Mouse (Mus musculus): Measurements from ENCODE around the gene Cdk1. TPM values are rescaled to one million over a fixed set of nuclear protein-coding genes. Genes with fewer than 3 reads are reported as not detected.

The Cdk1 gene
- total RNA-seq, 2 experiments from 2014 or later, result 2.6 to 3.3 TPM

DNA sequence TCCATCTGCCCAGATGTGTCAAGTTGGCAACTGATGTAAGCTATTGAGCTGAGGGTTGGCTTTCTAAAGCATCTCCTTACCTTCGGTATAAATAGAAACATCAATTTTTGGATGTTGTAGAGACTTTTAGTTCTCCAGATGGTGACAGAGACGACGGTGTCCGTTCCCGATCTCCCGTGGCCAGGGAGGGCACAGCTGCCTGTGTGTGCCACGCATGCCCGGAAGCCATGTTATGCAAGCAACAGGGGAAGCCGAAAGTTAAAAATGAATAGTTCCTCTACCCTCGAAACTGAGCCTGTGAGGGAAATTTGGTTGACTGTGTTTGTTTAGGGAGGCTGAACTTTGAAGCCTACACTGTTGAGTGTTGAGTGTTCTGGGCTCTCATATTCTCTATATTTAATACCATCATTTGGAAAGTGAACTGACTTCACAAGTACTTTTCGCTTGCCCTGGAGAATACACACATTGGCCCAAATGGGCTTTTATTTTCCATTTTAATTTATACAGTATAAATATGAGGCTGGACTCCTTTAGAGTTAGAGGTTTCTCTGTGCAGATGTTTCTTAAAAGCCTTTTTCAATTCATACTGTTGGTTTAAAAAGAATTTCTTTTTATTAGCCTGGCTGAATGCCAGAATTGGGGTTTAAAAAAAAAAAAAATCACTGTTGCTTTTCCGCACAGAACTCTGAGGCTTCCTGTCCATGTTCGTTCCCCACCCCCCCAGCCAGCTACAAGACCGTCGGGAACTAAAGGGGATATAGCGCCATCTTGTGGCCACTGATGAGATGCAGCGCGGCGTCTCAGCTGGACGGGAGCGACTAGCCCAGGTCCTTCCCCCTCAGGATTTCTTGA lies 31.8 kb downstream of the Cdk1 start:
- DNase-seq (ENCODE audit: low spot score in 2 of 2), result peak; percentile 83 to 87
- intact Hi-C loops (cut with DNase I), result loop anchor here (5.0 kb wide), 1 partner anchor 134 kb away; no protein-coding TSS in a partner anchor

DNA sequence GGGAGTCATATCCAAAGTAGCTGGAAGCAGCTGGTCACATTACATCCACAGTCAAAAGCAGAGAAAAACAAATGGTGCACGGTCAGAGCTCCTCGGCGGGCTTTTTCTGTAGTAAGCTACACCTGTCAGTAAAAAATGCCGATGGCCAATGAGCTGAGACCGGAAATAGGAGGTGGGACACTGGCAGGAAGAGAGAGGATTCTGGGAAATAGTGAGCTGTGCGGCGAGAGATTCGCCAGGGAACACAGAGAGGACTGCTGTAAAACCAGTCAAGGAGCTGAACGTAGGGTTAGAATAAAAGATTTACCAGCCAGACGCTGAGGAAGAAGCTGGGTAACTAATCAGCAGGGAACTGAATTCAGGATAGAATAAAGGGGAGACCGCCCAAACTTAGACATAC lies 34.2 kb downstream of the Cdk1 start:
- DNase-seq (ENCODE audit: low spot score in 2 of 2), result no peak
- intact Hi-C loops (cut with DNase I), result no loop called here

GRCm38 (mm10) chr10:69313944-69314343 lies 38.8 kb downstream of the Cdk1 start:
- intact Hi-C loops (cut with DNase I), result no loop called here
- no peak for DNase-seq (ENCODE audit: low spot score in 2 of 2)

DNA sequence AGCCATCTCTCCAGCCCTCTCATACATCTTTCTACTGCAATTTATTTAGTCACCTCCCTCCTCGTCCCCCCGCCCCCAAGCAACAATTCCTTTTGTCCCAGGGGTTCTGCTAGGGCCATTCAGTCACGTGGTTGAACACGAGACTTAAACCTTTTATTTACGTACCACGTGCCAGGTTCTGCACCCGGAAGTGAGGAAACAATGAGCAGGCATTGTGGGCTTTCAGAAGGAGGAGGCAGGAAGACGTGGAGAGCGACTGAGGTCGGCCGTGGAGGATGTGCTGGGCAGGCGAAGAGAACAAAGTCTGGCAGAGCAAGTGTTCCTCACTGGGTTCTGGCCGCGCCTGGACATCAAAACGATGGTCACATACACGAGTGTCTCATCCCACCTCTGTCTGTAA lies 40.9 kb downstream of the Cdk1 start:
- intact Hi-C loops (cut with DNase I), result no loop called here

GRCm38 (mm10) chr10:69309109-69309508 lies 43.6 kb downstream of the Cdk1 start:
- no peak for DNase-seq (ENCODE audit: low spot score in 2 of 2)
- intact Hi-C loops (cut with DNase I), result no loop called here

More for the DNA sequence above, 40.9 kb downstream of the Cdk1 start:
- DNase-seq (ENCODE audit: low spot score in 2 of 2), result no peak

DNA sequence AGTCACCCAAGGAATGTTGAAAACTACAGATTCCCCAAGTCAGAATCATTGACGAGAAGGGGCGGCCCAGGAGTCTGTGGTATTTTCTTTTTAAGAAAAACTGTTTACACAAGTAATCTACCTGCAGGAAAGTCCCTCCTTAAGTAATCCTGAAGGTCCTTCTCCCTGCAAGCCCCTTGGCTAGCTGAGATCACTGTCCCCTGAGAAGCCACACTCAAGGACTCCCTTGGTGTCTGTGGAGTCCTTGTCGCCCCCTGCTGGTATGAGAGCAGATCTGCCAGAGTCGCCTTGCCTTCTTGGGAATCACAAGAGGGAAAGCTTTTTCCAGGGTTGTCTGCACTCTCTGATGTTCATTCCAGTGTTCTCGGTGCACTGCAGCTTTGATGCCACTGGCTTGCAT lies 45.7 kb downstream of the Cdk1 start:
- intact Hi-C loops (cut with DNase I), result loop anchor here (2.0 kb wide), 1 partner anchor 120 kb away; no protein-coding TSS in a partner anchor

GRCm38 (mm10) chr10:69306205-69306604 lies 46.5 kb downstream of the Cdk1 start:
- intact Hi-C loops (cut with DNase I), result loop anchor here (2.0 kb wide), 1 partner anchor 119 kb away; no protein-coding TSS in a partner anchor
- DNase-seq (ENCODE audit: low spot score in 2 of 2), result peak; percentile 27 to 46

More for the DNA sequence above, 45.7 kb downstream of the Cdk1 start:
- peak; percentile 54 to 68 for DNase-seq (ENCODE audit: low spot score in 2 of 2)

- intact Hi-C loops (cut with DNase I), result no loop called here
- no peak for DNase-seq (ENCODE audit: low spot score in 2 of 2)
These were observed 47.1 kb downstream of the Cdk1 start for GRCm38 (mm10) chr10:69305600-69305999.

- DNase-seq (ENCODE audit: low spot score in 2 of 2), result no peak
- intact Hi-C loops (cut with DNase I), result no loop called here
These were observed 47.9 kb downstream of the Cdk1 start for GRCm38 (mm10) chr10:69304819-69305218.

GRCm38 (mm10) chr10:69302667-69303066 lies 50.1 kb downstream of the Cdk1 start:
- DNase-seq (ENCODE audit: low spot score in 2 of 2), result no peak
- intact Hi-C loops (cut with DNase I), result no loop called here

DNA sequence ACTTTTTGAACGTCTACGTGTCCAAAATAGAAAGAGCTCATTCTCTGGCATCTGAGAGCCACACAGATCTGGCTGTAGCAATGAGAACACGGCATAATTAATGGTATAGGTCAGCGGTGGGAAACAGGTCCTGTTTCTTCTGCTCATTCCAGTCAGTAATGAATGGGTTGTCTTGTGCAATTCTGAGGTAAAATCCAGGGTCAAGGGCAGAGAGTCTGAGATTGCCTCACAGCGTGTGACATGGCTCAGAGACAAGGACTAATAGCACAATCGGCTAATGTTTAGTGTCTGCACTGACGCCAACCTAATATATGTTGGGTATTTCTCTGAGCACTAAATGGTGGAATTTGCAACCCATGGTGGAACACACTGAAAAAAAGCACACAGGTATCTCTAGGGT lies 52.8 kb downstream of the Cdk1 start:
- intact Hi-C loops (cut with DNase I), result no loop called here
- DNase-seq (ENCODE audit: low spot score in 2 of 2), result no peak

GRCm38 (mm10) chr10:69295919-69296318 lies 56.8 kb downstream of the Cdk1 start:
- DNase-seq (ENCODE audit: low spot score in 2 of 2), result no peak
- intact Hi-C loops (cut with DNase I), result no loop called here

DNA sequence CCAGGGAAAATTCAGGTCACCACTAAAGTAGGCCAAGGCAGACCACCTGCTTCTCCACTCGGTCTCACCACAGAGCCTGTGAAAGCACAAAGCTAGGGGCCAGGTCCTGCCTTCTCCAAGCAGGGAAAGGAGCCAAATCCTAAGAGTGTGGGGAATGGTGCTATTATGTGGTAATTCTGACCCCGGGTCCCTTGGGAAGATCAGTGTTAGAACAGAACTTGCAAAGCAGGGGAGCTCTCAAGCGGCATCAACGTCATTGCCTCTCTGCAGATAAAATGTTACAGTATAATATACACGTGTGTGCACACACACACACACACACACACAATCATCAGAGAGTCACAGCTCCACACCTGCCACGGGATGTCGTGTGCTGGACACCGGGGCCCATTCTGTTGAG lies 62.0 kb downstream of the Cdk1 start:
- intact Hi-C loops (cut with DNase I), result no loop called here

DNA sequence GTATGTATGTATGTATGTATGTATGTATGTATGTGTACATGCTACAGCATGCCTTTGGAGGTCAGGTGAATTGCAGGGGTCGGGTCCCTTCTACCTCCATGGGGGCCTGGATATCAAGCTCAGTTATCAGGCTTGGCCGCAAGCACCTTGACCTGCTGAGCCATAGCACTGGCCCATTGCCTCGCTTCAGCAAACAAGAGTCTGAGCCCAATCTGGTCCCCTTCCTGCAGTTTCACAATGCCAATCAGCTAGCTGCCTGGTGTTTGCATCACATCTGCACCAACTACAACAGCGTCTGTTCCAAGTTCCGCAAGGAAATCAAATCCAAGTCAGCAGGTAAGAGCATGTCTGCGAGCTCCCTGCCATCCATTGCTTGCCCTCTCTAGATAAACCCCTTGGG lies 64.0 kb downstream of the Cdk1 start:
- no peak for DNase-seq (ENCODE audit: low spot score in 2 of 2)
- intact Hi-C loops (cut with DNase I), result no loop called here

More for the DNA sequence above, 62.0 kb downstream of the Cdk1 start:
- no peak for DNase-seq (ENCODE audit: low spot score in 2 of 2)

- intact Hi-C loops (cut with DNase I), result no loop called here
- DNase-seq (ENCODE audit: low spot score in 2 of 2), result no peak
These were observed 64.7 kb downstream of the Cdk1 start for GRCm38 (mm10) chr10:69288086-69288485.

GRCm38 (mm10) chr10:69286939-69287338 lies 65.8 kb downstream of the Cdk1 start:
- DNase-seq (ENCODE audit: low spot score in 2 of 2), result no peak
- intact Hi-C loops (cut with DNase I), result no loop called here

Other genes with a start within 250 kb of the Cdk1 start
- 10 to 100 TPM; 10.0 to 11.4 TPM for gene Rhobtb1, start 201.5 kb downstream of the Cdk1 start, total RNA-seq (2021)
- gene A930033H14Rik, start 139.8 kb downstream of the Cdk1 start, total RNA-seq (2021), result 1 to 10 TPM; 4.1 to 4.3 TPM
- gene Ank3, start 45.8 kb upstream of the Cdk1 start, total RNA-seq (2021), result 100 to 1,000 TPM; 533 to 540 TPM